Mouse (Mus musculus) urinary bladder, postnatal 4 days (tissue): ENCODE measurements around the gene Cypt14.
"Not testable (repeated sequence)": the region's sequence is repeated elsewhere in the genome, so short reads cannot be mapped to it uniquely, and the experiment has no call there.

Experiments
- DNase-seq, 2 experiments: peaks; one replicate each; pipeline ENCODE4 v3.0.0; 2021 to 2022; ENCODE audit warnings: low spot score in 2 of 2

Cypt14 gene

DNA sequence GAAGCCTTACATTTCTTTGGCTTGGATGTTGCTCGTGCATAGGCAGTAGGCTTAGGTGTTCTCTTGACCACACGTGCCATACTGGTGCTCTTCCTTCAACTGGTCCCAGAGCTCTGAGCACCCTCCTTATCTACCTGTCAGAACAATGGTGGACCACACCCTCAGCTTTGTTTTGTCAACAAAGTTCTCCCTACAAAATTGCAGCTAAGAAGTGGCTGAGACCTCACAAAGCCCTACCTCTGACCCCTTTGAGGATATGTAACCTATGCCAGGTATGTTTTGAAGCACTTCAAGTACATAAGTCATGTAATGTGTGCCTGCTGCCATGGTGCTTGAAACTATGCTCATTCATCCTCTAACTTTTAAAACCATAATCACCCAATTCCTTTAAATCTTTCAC is at the start of gene Cypt14:
Gene Cypt14, minus strand, starts transcription at position 101 of the 400 bp plus-strand sequence.
- not testable (repeated sequence) for DNase-seq
